Mouse (Mus musculus) CD4-positive helper T cell, adult 2 months (primary cell): Measurements from ENCODE around the gene Duxf3.
"Not testable (repeated sequence)": the region's sequence is repeated elsewhere in the genome, so short reads cannot be mapped to it uniquely, and the experiment has no call there.

Experiments used
- DNase-seq: peaks from one replicate; pipeline ENCODE4 v3.0.0-alpha.2; 2012; ENCODE audit warnings: low read depth, missing footprints, low spot score

The Duxf3 gene

DNA sequence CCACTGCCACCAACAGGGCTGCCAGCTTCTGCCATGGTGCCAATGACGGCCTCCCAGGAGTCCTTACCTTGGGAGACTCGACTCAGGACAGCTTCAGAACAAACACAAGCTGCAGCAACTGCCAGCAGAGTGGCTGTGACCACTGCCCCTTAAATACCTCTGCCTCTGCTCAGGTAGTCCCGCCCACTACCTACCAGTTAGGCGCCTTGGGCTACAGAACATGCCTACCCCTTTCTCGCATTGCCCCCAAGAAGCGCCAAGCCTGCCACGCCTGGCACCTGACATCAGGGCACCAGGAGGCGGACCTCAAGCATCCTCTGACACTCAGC, at the start of gene Duxf3:
Duxf3 (minus strand) TSS at position 35 of the 329 bp plus-strand sequence.
- DNase-seq, result not testable (repeated sequence)

DNA sequence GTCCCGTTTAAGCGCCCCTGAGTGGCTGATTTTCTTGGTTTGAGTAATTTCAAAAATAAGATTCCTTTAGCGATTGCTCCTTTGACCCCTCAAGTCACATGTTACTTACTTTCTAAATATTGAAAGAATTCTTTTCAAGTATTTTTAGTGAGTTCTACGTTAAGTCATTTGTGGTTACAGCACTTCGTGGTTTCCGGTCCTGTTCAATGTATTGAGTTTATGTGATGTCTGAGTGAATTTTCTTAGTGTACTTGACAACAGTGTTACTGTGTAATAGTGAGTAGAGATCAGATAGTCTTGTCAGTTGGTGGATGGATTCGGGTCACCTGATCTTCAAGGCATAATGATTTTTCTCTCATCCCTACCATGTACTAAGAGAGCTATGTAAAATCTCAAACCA, 49.8 kb upstream of the Duxf3 start:
- DNase-seq, result peak; percentile 42

DNA sequence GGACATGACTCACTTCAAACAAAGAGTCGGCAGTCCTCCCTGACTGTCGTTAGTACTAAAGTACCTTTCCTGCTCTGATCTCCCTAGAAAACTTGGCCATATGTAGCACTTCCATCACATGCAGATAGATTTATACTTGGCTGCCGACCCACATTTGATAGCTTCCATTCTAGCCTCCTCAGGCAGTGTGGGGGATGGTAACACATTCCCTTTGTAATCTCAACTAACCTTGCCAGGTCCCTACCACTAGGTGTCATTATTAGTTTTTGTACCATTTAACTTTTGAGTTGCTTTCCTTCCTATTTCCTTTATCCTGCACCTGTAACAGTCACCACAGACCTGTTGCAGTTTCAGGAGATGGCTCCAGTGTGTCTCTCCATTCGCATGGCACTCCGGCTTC, 26.0 kb upstream of the Duxf3 start:
- DNase-seq, result peak; percentile 28

DNA sequence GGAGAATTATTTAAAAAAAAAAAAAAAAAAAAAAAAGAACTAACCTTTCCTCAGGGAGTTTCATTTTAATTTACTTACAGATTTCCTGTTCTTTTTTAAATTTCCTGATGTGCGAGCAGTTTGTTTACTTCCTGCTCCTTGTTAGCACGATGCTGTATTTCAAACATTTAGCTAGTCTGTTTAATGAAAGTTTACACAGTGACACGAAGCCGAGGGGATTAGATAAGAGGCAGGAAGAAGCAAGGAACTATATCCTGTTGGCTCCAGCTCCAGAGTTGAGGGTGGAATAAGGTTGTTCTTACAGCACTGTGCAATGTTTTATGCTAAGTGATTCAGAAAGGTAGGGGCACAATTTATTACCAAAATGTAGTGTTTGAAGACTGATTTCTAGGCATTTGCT, 23.5 kb upstream of the Duxf3 start:
- no peak for DNase-seq

DNA sequence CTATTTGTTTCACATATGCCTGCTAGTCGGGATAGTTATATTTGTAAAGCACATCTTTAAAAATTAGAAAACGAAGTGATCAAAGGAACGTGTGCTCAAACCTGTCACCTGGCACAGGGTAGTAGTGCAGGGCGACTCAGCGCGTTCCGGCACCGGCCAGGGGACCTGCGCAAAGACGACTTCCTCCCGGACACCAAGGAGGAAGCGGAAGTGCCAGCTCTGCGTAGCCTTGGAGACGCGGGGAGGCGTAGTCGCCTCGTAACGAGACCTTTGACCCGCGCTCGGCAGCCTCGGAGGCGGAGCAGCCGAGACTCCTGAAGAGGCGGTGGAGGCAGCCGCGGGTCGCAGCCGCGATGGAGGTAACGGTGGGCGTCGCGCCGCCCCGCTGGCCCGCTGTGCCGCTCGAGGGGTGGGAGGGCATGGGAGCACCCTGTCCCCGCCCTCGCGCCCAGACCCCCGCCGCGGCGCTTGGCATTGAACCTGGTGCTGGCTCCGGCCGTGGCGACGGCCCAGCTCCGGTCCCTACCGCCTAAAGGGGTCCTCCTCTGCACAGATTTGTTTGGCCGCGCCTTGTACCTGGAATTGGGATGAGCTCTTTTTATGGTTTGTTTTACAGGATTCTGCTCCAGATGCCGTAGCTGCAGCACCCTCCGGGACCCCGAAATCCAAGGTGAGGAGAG, 22.9 kb upstream of the Duxf3 start, which contains the start of gene Gcc2:
Gcc2 (plus strand) TSS at position 285 of the 680 bp plus-strand sequence.
- DNase-seq, result peak; percentile 96

DNA sequence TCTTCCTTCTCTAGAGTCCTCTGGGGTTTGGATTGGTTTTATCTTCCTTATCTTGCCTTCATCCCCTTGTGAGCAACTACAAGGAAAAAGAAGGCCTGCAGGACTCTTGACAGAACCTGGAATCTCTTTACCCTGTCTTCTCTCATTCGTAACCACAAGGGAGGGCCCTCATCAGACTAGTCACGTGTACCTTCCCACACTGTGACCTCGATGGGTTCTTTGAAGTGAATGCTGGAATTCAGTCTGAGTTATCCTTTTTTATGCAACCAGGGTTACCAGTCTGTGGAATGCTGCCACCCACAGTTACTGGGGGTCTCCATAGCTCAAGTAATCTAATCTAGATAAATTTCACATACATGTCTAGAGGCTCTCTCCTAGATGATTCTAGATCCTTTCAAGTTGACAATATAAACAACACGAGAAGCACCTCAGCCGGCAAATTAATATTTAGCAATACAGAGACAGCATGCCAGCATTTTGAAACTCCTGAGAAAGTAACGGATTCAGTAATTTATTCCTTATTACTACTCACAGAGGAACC, 22.2 kb upstream of the Duxf3 start:
- DNase-seq, result peak; percentile 30

DNA sequence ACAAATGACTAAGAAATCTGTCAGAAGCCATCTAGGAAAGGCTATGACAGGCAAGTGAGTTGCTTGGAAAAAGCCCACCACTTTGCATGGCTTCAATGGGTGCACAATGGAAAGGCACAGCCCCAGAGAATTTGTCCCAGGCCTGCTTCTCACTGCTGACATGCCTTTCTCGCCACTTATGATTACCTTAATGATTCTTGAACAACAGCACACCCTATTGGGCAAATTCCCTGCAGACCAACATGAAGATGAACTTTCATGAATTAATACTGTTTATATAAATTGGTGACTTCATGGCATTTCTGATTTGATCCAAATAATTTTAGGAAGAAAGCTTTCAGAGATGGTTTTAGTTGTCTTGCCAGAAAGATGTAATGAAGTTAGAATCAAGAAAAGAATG, 17.1 kb upstream of the Duxf3 start:
- DNase-seq, result peak; percentile 11

DNA sequence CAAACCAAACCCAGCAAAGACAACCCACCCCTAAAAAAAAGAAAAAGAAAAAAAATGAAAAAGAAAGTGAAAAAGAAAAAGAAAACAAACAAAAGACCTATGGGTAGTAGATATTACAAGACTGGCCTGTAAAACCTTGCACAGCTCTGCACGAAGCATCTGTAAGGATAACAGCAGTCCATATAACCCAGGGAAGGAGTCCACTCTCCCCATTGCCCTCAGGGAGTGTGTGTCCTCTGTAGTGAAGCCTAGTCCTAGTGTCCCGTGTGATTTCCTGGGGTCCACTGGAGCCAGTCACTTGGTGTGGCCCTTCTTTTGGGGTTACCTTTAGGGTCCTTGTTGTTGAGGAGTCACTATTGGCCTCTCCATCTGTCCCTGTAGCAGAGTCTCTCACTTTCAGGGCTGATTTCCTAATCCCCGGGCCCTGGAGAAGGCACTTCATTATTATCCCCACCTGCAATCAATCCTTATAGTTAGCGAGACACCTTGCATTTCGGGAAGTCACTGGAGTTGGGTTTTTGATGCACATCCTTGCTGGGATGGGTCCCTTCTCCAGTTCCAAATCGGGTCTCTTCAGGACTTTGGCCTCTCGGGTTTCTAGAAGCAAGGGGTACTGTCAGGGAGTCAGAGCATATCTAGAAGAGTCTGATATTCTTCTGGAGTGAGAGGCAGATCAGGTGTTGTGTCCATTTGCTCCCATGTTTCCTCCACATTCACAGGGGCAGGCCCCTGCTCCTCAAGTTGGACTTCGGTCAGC, 6.7 kb upstream of the Duxf3 start:
- DNase-seq, result peak; percentile 31

DNA sequence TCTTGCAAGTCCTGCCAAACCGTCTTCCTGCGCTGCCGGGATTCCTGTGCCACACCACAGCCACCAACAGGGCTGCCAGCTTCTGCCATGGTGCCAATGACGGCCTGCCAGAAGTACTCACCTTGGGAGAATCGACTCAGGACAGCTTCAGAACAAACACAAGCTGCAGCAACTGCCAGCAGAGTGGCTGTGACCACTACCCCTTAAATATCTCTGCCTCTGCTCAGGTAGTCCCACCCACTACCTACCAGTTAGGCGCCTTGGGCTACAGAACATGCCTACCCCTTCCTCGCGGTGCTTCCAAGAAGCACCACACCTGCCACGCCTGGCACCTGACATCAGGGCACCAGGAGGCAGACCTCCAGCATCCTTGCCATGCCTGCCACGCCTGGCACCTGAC, 4.1 kb upstream of the Duxf3 start, which contains the start of gene Gm4981:
Gm4981 (minus strand) TSS at position 89 of the 400 bp plus-strand sequence.
- DNase-seq, result no peak

DNA sequence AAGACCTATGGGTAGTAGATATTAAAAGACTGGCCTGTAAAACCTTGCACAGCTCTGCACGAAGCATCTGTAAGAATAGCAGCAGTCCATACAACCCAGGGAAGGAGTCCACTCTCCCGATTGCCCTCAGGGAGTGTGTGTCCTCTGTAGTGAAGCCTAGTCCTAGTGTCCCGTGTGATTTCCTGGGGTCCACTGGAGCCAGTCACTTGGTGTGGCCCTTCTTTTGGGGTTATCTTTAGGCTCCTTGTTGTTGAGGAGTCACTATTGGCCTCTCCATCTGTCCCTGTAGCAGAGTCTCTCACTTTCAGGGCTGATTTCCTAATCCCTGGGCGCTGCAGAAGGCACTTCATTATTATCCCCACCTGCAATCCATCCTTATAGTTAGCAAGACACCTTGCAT, 2.5 kb upstream of the Duxf3 start:
- not testable (repeated sequence) for DNase-seq

DNA sequence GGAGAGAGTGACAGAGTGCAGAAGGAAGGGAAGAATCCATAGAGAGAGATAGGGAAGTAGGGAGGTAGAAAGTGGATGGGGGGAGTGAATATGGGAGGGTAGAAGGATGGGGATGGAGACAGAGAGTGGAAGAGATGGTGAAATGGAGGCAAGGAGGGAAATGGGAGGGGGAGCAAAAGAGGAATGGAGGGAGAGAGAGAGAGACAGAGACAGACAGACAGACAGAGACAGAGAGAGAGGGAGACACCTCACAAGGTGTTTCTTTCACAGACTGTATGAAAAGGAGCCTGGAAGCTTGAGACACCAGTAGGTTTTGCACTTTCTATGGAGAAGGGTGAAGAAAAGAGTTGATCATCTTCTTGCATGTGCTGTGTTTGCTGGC, 1.3 kb upstream of the Duxf3 start:
- not testable (repeated sequence) for DNase-seq

DNA sequence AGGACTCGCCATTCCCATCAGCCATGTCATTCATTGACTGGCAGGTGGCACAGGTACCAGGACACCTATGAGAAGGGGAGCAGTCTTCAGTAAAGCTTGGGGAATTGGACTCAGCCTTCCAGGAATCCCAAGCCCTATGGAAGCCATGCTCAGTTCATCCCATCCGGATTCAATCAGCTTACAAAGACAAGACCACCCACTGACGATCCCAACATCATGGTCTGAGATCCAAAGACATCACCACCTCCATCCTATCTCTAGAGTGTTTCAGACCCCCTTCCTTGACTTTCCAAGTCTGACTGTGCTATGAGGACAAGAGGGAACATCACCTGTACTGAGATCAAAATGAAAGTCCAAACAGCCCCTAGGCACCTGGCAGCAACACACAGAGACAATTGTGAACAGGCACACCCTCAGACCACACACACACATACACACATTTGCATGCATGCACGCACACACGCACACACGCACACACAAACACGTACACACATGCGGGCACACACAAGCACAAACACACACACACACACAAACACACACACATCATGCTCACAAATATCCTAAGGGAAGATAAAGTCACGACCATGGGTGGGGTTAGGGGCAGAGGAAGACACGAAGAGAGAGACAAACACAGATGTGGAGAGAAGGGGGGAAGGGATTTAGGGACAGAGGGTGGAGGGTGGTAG, 722 bp upstream of the Duxf3 start:
- not testable (repeated sequence) for DNase-seq

DNA sequence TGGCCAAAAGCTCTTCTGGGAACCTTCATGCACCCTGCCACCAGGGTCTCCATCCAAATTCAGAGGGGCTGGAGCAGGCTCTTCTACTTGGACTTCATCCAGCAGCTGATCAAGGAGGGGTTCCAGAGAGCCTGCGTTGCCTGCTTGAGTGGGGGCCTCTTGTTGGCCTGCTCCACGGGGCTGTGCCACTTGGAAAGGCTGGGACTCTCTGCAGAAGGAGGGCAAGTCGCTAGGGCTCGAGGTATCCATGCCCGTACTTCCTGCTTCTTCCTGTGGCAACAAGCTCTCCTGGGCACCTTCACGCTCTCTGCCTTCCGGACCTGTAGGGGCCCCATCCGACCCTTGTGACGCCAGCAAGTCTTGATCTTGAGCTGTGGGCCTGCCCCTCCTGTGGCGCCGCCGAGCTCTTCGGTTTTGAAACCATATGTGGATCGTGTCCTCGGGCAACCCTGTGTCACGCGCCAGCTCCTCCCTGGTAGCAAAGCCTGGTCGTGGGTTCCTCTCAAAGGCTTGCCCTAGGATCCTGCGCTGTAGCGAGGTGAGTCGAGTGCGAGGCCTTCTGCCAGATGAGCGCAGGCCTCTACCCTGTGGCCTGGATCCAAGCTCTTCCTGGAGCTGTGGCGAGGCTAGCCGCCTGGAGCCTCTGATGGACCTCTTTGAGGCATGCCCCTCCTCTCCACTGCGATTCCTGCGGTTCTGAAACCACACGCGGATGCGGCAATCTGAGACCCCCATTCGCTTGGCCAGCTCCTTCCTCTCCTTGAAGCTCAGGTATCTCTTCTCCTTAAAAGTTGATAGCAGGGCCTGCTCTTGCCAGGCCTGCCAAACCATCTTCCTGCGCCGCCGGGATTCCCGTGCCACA, 465 bp downstream of the Duxf3 start:
- peak; percentile 51 for DNase-seq

DNA sequence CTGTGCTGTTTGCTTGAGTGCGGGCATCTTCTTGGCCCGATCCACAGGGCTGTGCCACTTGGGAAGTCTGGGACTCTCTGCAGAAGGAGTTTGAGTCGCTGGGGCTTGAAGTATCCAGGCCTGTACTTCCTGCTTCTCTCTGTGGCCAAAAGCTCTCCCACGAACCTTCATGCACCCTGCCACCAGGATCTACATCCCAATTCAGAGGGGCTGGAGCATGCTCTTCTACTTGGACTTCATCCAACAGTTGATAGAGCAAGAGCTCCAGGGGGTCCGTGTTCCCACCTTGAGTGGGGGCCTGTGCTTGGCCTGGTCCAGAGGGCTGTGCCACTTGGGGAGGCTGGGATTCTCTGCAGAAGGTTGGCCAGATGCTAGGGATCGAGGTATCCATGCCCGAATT, 1.4 kb downstream of the Duxf3 start:
- DNase-seq, result peak; percentile 27

DNA sequence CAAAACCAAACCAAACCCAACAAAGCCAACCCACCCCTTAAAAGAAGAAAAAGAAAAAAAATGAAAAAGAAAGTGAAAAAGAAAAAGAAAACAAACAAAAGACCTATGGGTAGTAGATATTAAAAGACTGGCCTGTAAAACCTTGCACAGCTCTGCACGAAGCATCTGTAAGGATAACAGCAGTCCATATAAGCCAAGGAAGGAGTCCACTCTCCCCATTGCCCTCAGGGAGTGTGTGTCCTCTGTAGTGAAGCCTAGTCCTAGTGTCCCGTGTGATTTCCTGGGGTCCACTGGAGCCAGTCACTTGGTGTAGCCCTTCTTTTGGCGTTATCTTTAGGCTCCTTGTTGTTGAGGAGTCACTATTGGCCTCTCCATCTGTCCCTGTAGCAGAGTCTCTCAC, 2.5 kb downstream of the Duxf3 start:
- DNase-seq, result not testable (repeated sequence)

DNA sequence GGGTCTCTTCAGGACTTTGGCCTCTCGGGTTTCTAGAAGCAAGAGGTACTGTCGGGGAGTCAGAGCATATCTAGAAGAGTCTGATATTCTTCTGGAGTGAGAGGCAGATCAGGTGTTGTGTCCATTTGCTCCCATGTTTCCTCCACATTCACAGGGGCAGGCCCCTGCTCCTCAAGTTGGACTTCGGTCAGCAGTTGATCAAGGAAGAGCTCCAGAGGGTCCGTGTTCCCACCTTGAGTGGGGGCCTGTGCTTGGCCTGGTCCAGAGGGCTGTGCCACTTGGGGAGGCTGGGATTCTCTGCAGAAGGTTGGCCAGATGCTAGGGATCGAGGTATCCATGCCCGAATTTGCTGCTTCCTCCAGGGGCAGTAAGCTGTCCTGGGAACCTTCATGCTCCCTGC, 4.7 kb downstream of the Duxf3 start:
- DNase-seq, result not testable (repeated sequence)

DNA sequence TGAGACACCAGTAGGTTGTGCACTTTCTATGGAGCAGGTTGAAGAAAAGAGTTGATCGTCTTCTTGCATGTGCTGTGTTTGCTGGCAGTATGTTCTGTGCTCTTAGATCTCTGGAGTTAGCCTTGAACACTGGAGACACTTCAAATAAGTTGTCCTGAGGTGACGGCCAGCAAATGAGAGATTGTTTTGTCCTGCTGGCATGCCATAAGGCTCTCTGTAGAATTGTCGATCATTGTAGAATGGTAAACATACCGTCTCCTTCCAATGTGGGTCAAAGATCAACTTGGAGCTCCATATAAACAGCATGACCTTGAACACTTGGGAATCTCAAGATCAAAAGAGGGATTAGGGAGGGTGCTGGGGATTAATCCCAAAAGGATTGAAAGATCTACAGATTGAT, 6.1 kb downstream of the Duxf3 start:
- peak; percentile 30 for DNase-seq

DNA sequence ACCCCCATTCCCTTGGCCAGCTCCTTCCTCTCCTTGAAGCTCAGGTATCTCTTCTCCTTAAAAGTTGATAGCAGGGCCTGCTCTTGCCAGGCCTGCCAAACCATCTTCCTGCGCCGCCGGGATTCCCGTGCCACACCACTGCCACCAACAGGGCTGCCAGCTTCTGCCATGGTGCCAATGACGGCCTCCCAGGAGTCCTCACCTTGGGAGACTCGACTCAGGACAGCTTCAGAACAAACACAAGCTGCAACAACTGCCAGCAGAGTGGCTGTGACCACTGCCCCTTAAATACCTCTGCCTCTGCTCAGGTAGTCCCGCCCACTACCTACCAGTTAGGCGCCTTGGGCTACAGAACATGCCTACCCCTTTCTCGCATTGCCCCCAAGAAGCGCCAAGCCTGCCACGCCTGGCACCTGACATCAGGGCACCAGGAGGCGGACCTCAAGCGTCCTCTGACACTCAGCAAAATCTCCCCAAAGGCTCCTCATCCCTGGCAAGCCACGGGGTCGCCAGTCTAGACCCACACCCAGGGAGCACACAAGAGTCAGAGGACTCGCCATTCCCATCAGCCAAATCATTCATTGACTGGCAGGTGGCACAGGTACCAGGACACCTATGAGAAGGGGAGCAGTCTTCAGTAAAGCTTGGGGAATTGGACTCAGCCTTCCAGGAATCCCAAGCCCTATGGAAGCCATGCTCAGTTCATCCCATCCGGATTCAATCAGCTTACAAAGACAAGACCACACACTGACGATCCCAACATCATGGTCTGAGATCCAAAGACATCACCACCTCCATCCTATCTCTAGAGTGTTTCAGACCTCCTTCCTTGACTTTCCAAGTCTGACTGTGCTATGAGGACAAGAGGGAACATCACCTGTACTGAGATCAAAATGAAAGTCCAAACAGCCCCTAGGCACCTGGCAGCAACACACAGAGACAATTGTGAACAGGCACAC, 7.4 kb downstream of the Duxf3 start, which contains the start of gene AW822073:
AW822073 (minus strand) TSS at position 104 of the 959 bp plus-strand sequence.
- peak; percentile 23 for DNase-seq

DNA sequence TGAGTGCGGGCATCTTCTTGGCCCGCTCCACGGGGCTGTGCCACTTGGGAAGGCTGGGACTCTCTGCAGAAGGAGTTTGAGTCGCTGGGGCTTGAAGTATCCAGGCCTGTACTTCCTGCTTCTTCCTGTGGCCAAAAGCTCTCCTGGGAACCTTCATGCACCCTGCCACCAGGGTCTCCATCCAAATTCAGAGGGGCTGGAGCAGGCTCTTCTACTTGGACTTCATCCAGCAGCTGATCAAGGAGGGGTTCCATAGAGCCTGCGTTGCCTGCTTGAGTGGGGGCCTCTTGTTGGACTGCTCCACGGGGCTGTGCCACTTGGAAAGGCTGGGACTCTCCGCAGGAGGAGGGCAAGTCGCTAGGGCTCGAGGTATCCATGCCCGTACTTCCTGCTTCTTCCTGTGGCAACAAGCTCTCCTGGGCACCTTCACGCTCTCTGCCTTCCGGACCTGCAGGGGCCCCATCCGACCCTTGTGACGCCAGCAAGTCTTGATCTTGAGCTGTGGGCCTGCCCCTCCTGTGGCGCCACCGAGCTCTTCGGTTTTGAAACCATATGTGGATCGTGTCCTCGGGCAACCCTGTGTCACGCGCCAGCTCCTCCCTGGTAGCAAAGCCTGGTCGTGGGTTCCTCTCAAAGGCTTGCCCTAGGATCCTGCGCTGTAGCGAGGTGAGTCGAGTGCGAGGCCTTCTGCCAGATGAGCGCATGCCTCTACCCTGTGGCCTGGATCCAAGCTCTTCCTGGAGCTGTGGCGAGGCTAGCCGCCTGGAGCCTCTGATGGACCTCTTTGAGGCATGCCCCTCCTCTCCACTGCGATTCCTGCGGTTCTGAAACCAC, 8.3 kb downstream of the Duxf3 start:
- DNase-seq, result peak; percentile 38
